Comparison of ENCODE assay signal across 11 mouse cellular contexts in genomic region chr1:148993586-148993985, GRCm38 (mm10).
DNase-seq lines count a peak whose midpoint lies in the region; ATAC-seq and TF ChIP-seq lines count a peak whose summit lies in the region.
"Had no signal": no experiment of that assay in that cellular context is flagged by ENCODE, and none has a peak within 500 bp of the region (broad histone marks: within the 10 kb centered on the region; RNA-seq: fewer than 3 reads in every experiment).

No protein-coding gene starts in this region.

- no peak overlapping the region for H3K4me3 ChIP-seq in kidney, postnatal 0 days (replicated peaks; ENCODE audit: low read depth, low read length)
- H3K4me3 ChIP-seq: liver, embryonic 13.5 days; neural tube, embryonic 13.5 days had no signal

- no peak overlapping the region for H3K9ac ChIP-seq in kidney, postnatal 0 days (ENCODE audit: low read depth, low read length)
- H3K9ac ChIP-seq: liver, embryonic 13.5 days; neural tube, embryonic 13.5 days had no signal

- peak; percentile 54 for DNase-seq in kidney, postnatal 0 days (ENCODE audit: low spot score)
- no peak for DNase-seq in kidney, postnatal 4 days
- DNase-seq in A20 (ENCODE audit: low read depth, low spot score) (peak; percentile 42), MEL-GATA-1-ER (ENCODE audit: extremely low read depth, low read depth) (peak; percentile 26)
- DNase-seq in forelimb bud, embryonic 11.5 days (ENCODE audit: low read depth, low spot score) = peak; percentile 12
- DNase-seq in adrenal gland, adult 8-10 months = no peak
- no peak for DNase-seq in urinary bladder, postnatal 25 days (ENCODE audit: low spot score)
- no peak for DNase-seq in gastrocnemius, postnatal 25 days
- DNase-seq: adrenal gland, postnatal 36 days; liver, embryonic 13.5 days had no signal

- peak; percentile 72 for TF ChIP-seq CTCF in kidney, postnatal 0 days (IDR thresholded peaks at IDR 0.05; ENCODE audit: low read depth)

- H3K36me3 ChIP-seq in kidney, postnatal 0 days (ENCODE audit: insufficient read depth, low read length) = no peaks in the 10 kb centered on the region
- H3K36me3 ChIP-seq: liver, embryonic 13.5 days; neural tube, embryonic 13.5 days had no signal

- H3K27me3 ChIP-seq in kidney, postnatal 0 days (ENCODE audit: insufficient read depth, low read length) = no peaks in the 10 kb centered on the region
- H3K27me3 ChIP-seq: liver, embryonic 13.5 days; neural tube, embryonic 13.5 days had no signal

- ATAC-seq in kidney, postnatal 0 days (replicated peaks; ENCODE audit: low FRiP score, low read depth) = no peak

- no peaks in the 10 kb centered on the region for H3K9me3 ChIP-seq in kidney, postnatal 0 days (replicated peaks; ENCODE audit: low read length)
- H3K9me3 ChIP-seq: liver, embryonic 13.5 days; neural tube, embryonic 13.5 days had no signal

- no peaks in the 10 kb centered on the region for H3K4me1 ChIP-seq in kidney, postnatal 0 days (replicated peaks; ENCODE audit: insufficient read depth, low read length)
- H3K4me1 ChIP-seq: liver, embryonic 13.5 days; neural tube, embryonic 13.5 days had no signal

- H3K4me2 ChIP-seq in kidney, postnatal 0 days (ENCODE audit: low read length) = no peak overlapping the region
- H3K4me2 ChIP-seq: liver, embryonic 13.5 days; neural tube, embryonic 13.5 days had no signal

- H3K27ac ChIP-seq in kidney, postnatal 0 days = no peak overlapping the region
- H3K27ac ChIP-seq: liver, embryonic 13.5 days; neural tube, embryonic 13.5 days had no signal

- WGBS in kidney, postnatal 0 days = 63% methylated on average over 1 of the region's 1 CpGs

Comparison
In these comparisons a context has a peak if more than half of its experiments do, and no peak if none do; other contexts are left out.
1. DNase-seq: peak in kidney, postnatal 0 days (single experiment), A20 (single experiment), MEL-GATA-1-ER (single experiment) and forelimb bud, embryonic 11.5 days (single experiment); none in kidney, postnatal 4 days (0 of 2), adrenal gland, adult 8-10 months (single experiment), urinary bladder, postnatal 25 days (single experiment) and gastrocnemius, postnatal 25 days (single experiment).